Mouse (Mus musculus): ENCODE measurements around the gene Synm. TPM values are rescaled to one million over a fixed set of nuclear protein-coding genes. Genes with fewer than 3 reads are reported as not detected.

The Synm gene
- total and polyA plus RNA-seq, 3 experiments: not detected

DNA sequence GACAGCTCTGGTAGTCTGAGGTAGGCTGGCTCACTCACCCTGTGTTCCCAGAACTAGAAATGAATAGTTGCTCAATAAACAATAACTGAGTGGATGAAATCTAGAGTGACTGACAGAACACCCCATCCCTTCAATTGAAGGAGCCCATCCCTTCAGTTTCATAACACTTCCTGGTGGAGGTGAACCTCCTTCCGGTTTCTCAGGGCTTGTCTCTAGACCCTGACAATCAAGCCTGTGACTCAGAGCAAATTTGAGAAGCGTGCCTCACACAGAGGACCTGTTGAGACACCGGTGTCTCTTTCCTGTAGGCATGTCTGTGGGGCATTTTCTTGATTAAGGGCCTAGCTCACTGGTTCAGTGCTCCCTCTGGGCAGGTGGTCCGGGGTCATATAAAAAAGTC lies 38.9 kb upstream of the Synm start:
- DNase-seq (ENCODE audit: extremely low read depth): no peak
- no peak overlapping the region for H3K27ac ChIP-seq (ENCODE audit: insufficient read depth, low read depth)
- H3K9me3 ChIP-seq (replicated peaks; ENCODE audit: low read length): no peaks in the 10 kb centered on the region
- H3K4me1 ChIP-seq (ENCODE audit: control insufficient read depth in 1 of 2, insufficient read depth in 2 of 2): peaks cover 0 to 3% of the 10 kb centered on the region in 2 experiments; a peak in 3 of 4 replicates
- no peak overlapping the region for H3K9ac ChIP-seq (ENCODE audit: insufficient read depth, low read depth)
- no peak overlapping the region for H3K4me2 ChIP-seq (ENCODE audit: insufficient read depth, low read depth, poor library complexity, severe bottlenecking)
- H3K4me3 ChIP-seq (replicated peaks in 1 of 3; ENCODE audit: low read depth in 2 of 3, low read length in 2 of 3, poor library complexity in 1 of 3): no peak overlapping the region
- no peaks in the 10 kb centered on the region for H3K79me2 ChIP-seq (replicated peaks; ENCODE audit: control insufficient read depth, extremely low read depth, insufficient read depth, poor library complexity, severe bottlenecking)
- H3K27me3 ChIP-seq (replicated peaks): peaks cover 79% of the 10 kb centered on the region
- dilution Hi-C loops (cut with MboI; ENCODE audit: extremely low pct_ligation_motif_present, extremely low pct_unique_long_range_greater_than_20kb, low sequenced_read_pairs): no loop called here
- in situ Hi-C loops (cut with MboI; ENCODE audit: low pct_ligation_motif_present, low pct_unique_long_range_greater_than_20kb, low sequenced_read_pairs): no loop called here
- no peak for TF ChIP-seq USF2 (conservative IDR thresholded peaks at IDR 0.05; ENCODE audit: low read depth, low read length)
- no peak for TF ChIP-seq CTCF (conservative IDR thresholded peaks at IDR 0.05 in 1 of 2, IDR thresholded peaks at IDR 0.05 in 1 of 2; ENCODE audit: low read depth in 2 of 2, low read length in 2 of 2)
- no peak for TF ChIP-seq USF1 (IDR thresholded peaks at IDR 0.05; ENCODE audit: low read depth, low read length)
- TF ChIP-seq E2F4 (IDR thresholded peaks at IDR 0.05; ENCODE audit: insufficient replicate concordance, low read depth, low read length): no peak
- no peak for TF ChIP-seq HCFC1 (IDR thresholded peaks at IDR 0.05; ENCODE audit: low read depth, low read length)
- TF ChIP-seq PAX5 (IDR thresholded peaks at IDR 0.05; ENCODE audit: low read length): no peak
- no peak for TF ChIP-seq RAD21 (IDR thresholded peaks at IDR 0.05; ENCODE audit: low read depth, low read length)
- TF ChIP-seq TBP (conservative IDR thresholded peaks at IDR 0.05; ENCODE audit: low read depth, low read length): no peak
- TF ChIP-seq TCF12 (IDR thresholded peaks at IDR 0.05; ENCODE audit: low read depth, low read length): no peak
- TF ChIP-seq RCOR1 (conservative IDR thresholded peaks at IDR 0.05; ENCODE audit: low read depth, low read length): no peak
- TF ChIP-seq NRF1 (IDR thresholded peaks at IDR 0.05; ENCODE audit: low read depth, low read length): no peak
- no peak for TF ChIP-seq ZKSCAN1 (IDR thresholded peaks at IDR 0.05; ENCODE audit: borderline replicate concordance, low read depth, low read length)
- no peak for TF ChIP-seq EP300 (IDR thresholded peaks at IDR 0.05; ENCODE audit: low read length)
- no peak for TF ChIP-seq KAT2A (IDR thresholded peaks at IDR 0.05; ENCODE audit: insufficient replicate concordance, low read length)
- no peak for TF ChIP-seq NELFE (IDR thresholded peaks at IDR 0.05; ENCODE audit: low read depth, low read length)
- no peak for TF ChIP-seq BHLHE40 (IDR thresholded peaks at IDR 0.05; ENCODE audit: low read depth, low read length)
- no peak for TF ChIP-seq ETS1 (conservative IDR thresholded peaks at IDR 0.05; ENCODE audit: low read depth, low read length)
- no peak for TF ChIP-seq MAFK (IDR thresholded peaks at IDR 0.05; ENCODE audit: insufficient replicate concordance, low read length)
- no peaks in the 10 kb centered on the region for H3K36me3 ChIP-seq (replicated peaks in 1 of 2; ENCODE audit: control insufficient read depth in 1 of 2, insufficient read depth in 1 of 2, low read length in 1 of 2)

DNA sequence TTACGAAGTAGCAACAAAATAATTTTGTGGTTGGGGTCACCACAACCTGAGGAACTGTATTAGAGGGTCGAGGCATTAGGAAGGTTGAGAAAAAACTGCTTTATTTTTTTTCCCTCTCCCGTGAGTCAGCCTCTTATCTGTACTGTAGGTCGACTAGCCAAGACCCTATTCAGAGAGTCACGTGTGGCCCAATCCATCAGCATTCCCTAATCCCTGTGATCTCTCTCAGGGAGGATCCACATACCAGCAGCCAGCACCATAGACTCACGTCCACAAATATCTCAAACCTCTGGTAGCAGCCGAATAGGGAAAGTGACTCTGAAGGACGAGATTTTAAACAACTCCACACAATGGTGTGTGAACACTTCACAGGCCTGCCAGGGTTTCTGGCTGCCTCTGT lies 37.5 kb upstream of the Synm start:
- Histone ChIP-seq H3K4me3 (replicated peaks in 1 of 3; ENCODE audit: low read depth in 2 of 3, low read length in 2 of 3, poor library complexity in 1 of 3) (no peak overlapping the region), H3K27ac (ENCODE audit: insufficient read depth, low read depth) (no peak overlapping the region), H3K4me2 (ENCODE audit: insufficient read depth, low read depth, poor library complexity, severe bottlenecking) (no peak overlapping the region), H3K36me3 (replicated peaks in 1 of 2; ENCODE audit: control insufficient read depth in 1 of 2, insufficient read depth in 1 of 2, low read length in 1 of 2) (no peaks in the 10 kb centered on the region), H3K27me3 (replicated peaks) (peaks cover 78% of the 10 kb centered on the region), H3K4me1 (ENCODE audit: control insufficient read depth in 1 of 2, insufficient read depth in 2 of 2) (no peaks in the 10 kb centered on the region), H3K9me3 (replicated peaks; ENCODE audit: low read length) (no peaks in the 10 kb centered on the region), H3K9ac (ENCODE audit: insufficient read depth, low read depth) (no peak overlapping the region), H3K79me2 (replicated peaks; ENCODE audit: control insufficient read depth, extremely low read depth, insufficient read depth, poor library complexity, severe bottlenecking) (no peaks in the 10 kb centered on the region)
- DNase-seq (ENCODE audit: extremely low read depth): no peak
- in situ Hi-C loops (cut with MboI; ENCODE audit: low pct_ligation_motif_present, low pct_unique_long_range_greater_than_20kb, low sequenced_read_pairs): no loop called here
- TF ChIP-seq ZC3H11A (IDR thresholded peaks at IDR 0.05; ENCODE audit: low read depth, low read length) (no peak), MAFK (IDR thresholded peaks at IDR 0.05; ENCODE audit: insufficient replicate concordance, low read length) (no peak), POLR2A (IDR thresholded peaks at IDR 0.05; ENCODE audit: low read depth, low read length) (no peak), MAX (IDR thresholded peaks at IDR 0.05; ENCODE audit: low read length) (no peak), RAD21 (IDR thresholded peaks at IDR 0.05; ENCODE audit: low read depth, low read length) (no peak), ZNF384 (IDR thresholded peaks at IDR 0.05; ENCODE audit: low read depth, low read length) (no peak), USF1 (IDR thresholded peaks at IDR 0.05; ENCODE audit: low read depth, low read length) (no peak), NRF1 (IDR thresholded peaks at IDR 0.05; ENCODE audit: low read depth, low read length) (no peak)
- dilution Hi-C loops (cut with MboI; ENCODE audit: extremely low pct_ligation_motif_present, extremely low pct_unique_long_range_greater_than_20kb, low sequenced_read_pairs): no loop called here
